Comparison of ENCODE assay signal across 16 mouse cellular contexts in the genomic region with DNA sequence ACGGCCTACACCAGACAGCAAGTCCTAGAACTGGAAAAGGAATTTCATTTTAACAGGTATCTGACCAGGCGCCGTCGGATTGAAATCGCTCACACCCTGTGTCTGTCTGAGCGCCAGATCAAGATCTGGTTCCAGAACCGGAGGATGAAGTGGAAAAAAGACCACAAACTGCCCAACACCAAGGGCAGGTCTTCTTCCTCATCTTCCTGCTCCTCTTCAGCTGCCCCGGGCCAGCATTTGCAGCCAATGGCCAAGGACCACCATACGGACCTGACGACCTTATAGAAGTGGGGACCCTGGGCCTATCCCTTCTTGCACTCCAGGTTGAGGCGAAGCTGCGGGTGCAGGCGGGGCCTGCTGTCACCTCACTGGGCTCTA. TPM values are rescaled to one million over a fixed set of nuclear protein-coding genes. Genes with fewer than 3 reads are reported as not detected.
DNase-seq lines count a peak whose midpoint lies in the region; ATAC-seq and TF ChIP-seq lines count a peak whose summit lies in the region.
"Had no signal": no experiment of that assay in that cellular context is flagged by ENCODE, and none has a peak within 500 bp of the region (broad histone marks: within the 10 kb centered on the region; RNA-seq: fewer than 3 reads in every experiment).

No protein-coding gene starts in this region.

- H3K36me3 ChIP-seq in kidney, adult 2 months (ENCODE audit: control insufficient read depth, insufficient read depth, low read length), result no peaks in the 10 kb centered on the region
- H3K36me3 ChIP-seq in embryonic facial prominence, embryonic 12.5 days, result no peaks in the 10 kb centered on the region
- H3K36me3 ChIP-seq in hindbrain, embryonic 14.5 days (replicated peaks; ENCODE audit: control insufficient read depth, insufficient read depth), result no peaks in the 10 kb centered on the region
- H3K36me3 ChIP-seq: heart, embryonic 10.5 days had no signal

- 0 out of 2 replicates have a peak overlapping the region, but pooled peaks have one; percentile 40 for H3K4me3 ChIP-seq in kidney, adult 2 months (ENCODE audit: insufficient read depth, low read depth, low read length)
- 0 out of 2 replicates have a peak overlapping the region, but pooled peaks have one; percentile 20 for H3K4me3 ChIP-seq in embryonic facial prominence, embryonic 12.5 days
- H3K4me3 ChIP-seq in hindbrain, embryonic 14.5 days (replicated peaks; ENCODE audit: low read length), result peak overlapping the region; percentile 42
- H3K4me3 ChIP-seq: forebrain, embryonic 13.5 days had no signal

- no peak for DNase-seq in kidney, adult 2 months
- no peak for DNase-seq in kidney, adult 9 months
- no peak for DNase-seq in hindbrain, embryonic 14.5 days (ENCODE audit: low spot score)
- peak; percentile 65 for DNase-seq in neural tube, embryonic 10.5 days (ENCODE audit: extremely low spot score, low spot score)
- no peak for DNase-seq in layer of hippocampus, postnatal 25 days (ENCODE audit: extremely low spot score in 1 of 2, low spot score in 1 of 2)
- no peak for DNase-seq in right cerebral cortex, postnatal 14 days
- DNase-seq in testis, postnatal 14 days (ENCODE audit: low spot score), result no peak
- DNase-seq: kidney, postnatal 10 days; liver had no signal

- TF ChIP-seq POLR2A in kidney, adult 2 months (IDR thresholded peaks at IDR 0.05; ENCODE audit: low read depth, low read length), result no peak

- peaks cover 13% of the 10 kb centered on the region; the same call in 1 of the 2 replicates for H3K4me1 ChIP-seq in kidney, adult 2 months (ENCODE audit: control insufficient read depth, insufficient read depth, low read length)
- H3K4me1 ChIP-seq in embryonic facial prominence, embryonic 12.5 days, result no peaks in the 10 kb centered on the region
- peaks cover 14% of the 10 kb centered on the region for H3K4me1 ChIP-seq in hindbrain, embryonic 14.5 days (replicated peaks; ENCODE audit: control insufficient read depth, insufficient read depth, low read length)

- H3K4me2 ChIP-seq in embryonic facial prominence, embryonic 12.5 days (replicated peaks), result no peak overlapping the region
- peak overlapping the region; percentile 82 for H3K4me2 ChIP-seq in hindbrain, embryonic 14.5 days (replicated peaks)
- H3K4me2 ChIP-seq: forebrain, embryonic 13.5 days; midbrain, embryonic 11.5 days had no signal

- no peaks in the 10 kb centered on the region for H3K27me3 ChIP-seq in kidney, adult 2 months (replicated peaks; ENCODE audit: control insufficient read depth, insufficient read depth, low read length)
- peaks cover 95% of the 10 kb centered on the region for H3K27me3 ChIP-seq in embryonic facial prominence, embryonic 12.5 days
- H3K27me3 ChIP-seq in hindbrain, embryonic 14.5 days (ENCODE audit: control insufficient read depth, insufficient read depth, low read length), result peaks cover 92% of the 10 kb centered on the region

- no peak overlapping the region for H3K27ac ChIP-seq in kidney, adult 2 months (ENCODE audit: insufficient read depth, low read depth, low read length)
- H3K27ac ChIP-seq in embryonic facial prominence, embryonic 12.5 days, result no peak overlapping the region
- peak overlapping the region; percentile 91 for H3K27ac ChIP-seq in hindbrain, embryonic 14.5 days
- H3K27ac ChIP-seq: forebrain, embryonic 13.5 days had no signal

- no peak for TF ChIP-seq CTCF in kidney, adult 2 months (conservative IDR thresholded peaks at IDR 0.05; ENCODE audit: insufficient read depth, insufficient read length, low read depth, low read length)

- ATAC-seq in embryonic facial prominence, embryonic 12.5 days (ENCODE audit: insufficient number of reproducible peaks, insufficient read depth, low FRiP score, low TSS enrichment), result no peak
- no peak for ATAC-seq in hindbrain, embryonic 14.5 days (ENCODE audit: low FRiP score)
- ATAC-seq: forebrain, embryonic 13.5 days; lung, postnatal 0 days had no signal

- H3K9me3 ChIP-seq in embryonic facial prominence, embryonic 12.5 days, result no peaks in the 10 kb centered on the region
- H3K9me3 ChIP-seq in hindbrain, embryonic 14.5 days (ENCODE audit: control insufficient read depth, low read length), result no peaks in the 10 kb centered on the region
- H3K9me3 ChIP-seq: forebrain, embryonic 13.5 days; heart, embryonic 10.5 days had no signal

- 70% methylated on average over 13 of the region's 13 CpGs for WGBS in kidney, adult 2 months
- 2% methylated on average over 13 of the region's 13 CpGs for WGBS in embryonic facial prominence, embryonic 12.5 days
- WGBS in hindbrain, embryonic 14.5 days, result 3% methylated on average over 13 of the region's 13 CpGs

- H3K9ac ChIP-seq in embryonic facial prominence, embryonic 12.5 days, result no peak overlapping the region
- H3K9ac ChIP-seq in hindbrain, embryonic 14.5 days, result peak overlapping the region; percentile 75
- H3K9ac ChIP-seq: forebrain, embryonic 13.5 days had no signal

RNA-seq across cellular contexts. Expression of gene Gm28230, which starts 1.8 kb away (rescaled TPM):
- polyA plus RNA-seq in kidney, adult 2 months (2012; rRNA removed), result 5.5 and 7.8 TPM in 2 replicates
- 0.13 TPM in 1 of 2 replicates, not detected in the other for polyA plus RNA-seq in embryonic facial prominence, embryonic 12.5 days (2016; fragmentation: Nextera tagmentation; extraction: Ambion mirVana)
- 0.82 and 1.3 TPM in 2 replicates for polyA plus RNA-seq in hindbrain, embryonic 14.5 days (2014; fragmentation: Nextera tagmentation; extraction: Ambion mirVana)
- not detected for total RNA-seq in layer of hippocampus, postnatal 25 days (2021)
- polyA plus RNA-seq: embryonic facial prominence, embryonic 11.5 days; forebrain, embryonic 13.5 days; lung, postnatal 0 days; midbrain, embryonic 11.5 days had no signal

RNA-seq across cellular contexts. Expression of gene Hoxd4, which starts 16.6 kb away (rescaled TPM):
- 20.3 and 31.4 TPM in 2 replicates for polyA plus RNA-seq in kidney, adult 2 months (2012; rRNA removed)
- polyA plus RNA-seq in embryonic facial prominence, embryonic 12.5 days (2016; fragmentation: Nextera tagmentation; extraction: Ambion mirVana), result 0.14 and 0.25 TPM in 2 replicates
- 3.1 and 4.3 TPM in 2 replicates for polyA plus RNA-seq in hindbrain, embryonic 14.5 days (2014; fragmentation: Nextera tagmentation; extraction: Ambion mirVana)
- total RNA-seq in layer of hippocampus, postnatal 25 days (2021), result not detected
- polyA plus RNA-seq: forebrain, embryonic 13.5 days; lung, postnatal 0 days; midbrain, embryonic 11.5 days had no signal

RNA-seq across cellular contexts. Expression of gene Hoxd3, which starts 16.6 kb away (rescaled TPM):
- 10.2 and 10.7 TPM in 2 replicates for polyA plus RNA-seq in kidney, adult 2 months (2012; rRNA removed)
- polyA plus RNA-seq in embryonic facial prominence, embryonic 12.5 days (2016; fragmentation: Nextera tagmentation; extraction: Ambion mirVana), result 1.5 and 2.4 TPM in 2 replicates
- 44.9 and 55.1 TPM in 2 replicates for polyA plus RNA-seq in hindbrain, embryonic 14.5 days (2014; fragmentation: Nextera tagmentation; extraction: Ambion mirVana)
- not detected for total RNA-seq in layer of hippocampus, postnatal 25 days (2021)
- polyA plus RNA-seq: forebrain, embryonic 13.5 days; lung, postnatal 0 days had no signal

RNA-seq across cellular contexts. Expression of gene Hoxd8, which starts 23.9 kb away (rescaled TPM):
- polyA plus RNA-seq in kidney, adult 2 months (2012; rRNA removed), result 45.8 and 46.2 TPM in 2 replicates
- 1.6 and 2.6 TPM in 2 replicates for polyA plus RNA-seq in embryonic facial prominence, embryonic 12.5 days (2016; fragmentation: Nextera tagmentation; extraction: Ambion mirVana)
- polyA plus RNA-seq in hindbrain, embryonic 14.5 days (2014; fragmentation: Nextera tagmentation; extraction: Ambion mirVana), result 2.1 and 3.3 TPM in 2 replicates
- total RNA-seq in layer of hippocampus, postnatal 25 days (2021), result not detected
- polyA plus RNA-seq: cerebellum, adult 2 months; forebrain, embryonic 13.5 days had no signal

RNA-seq across cellular contexts. Expression of gene Hoxd9, which starts 30.8 kb away (rescaled TPM):
- polyA plus RNA-seq in kidney, adult 2 months (2012; rRNA removed), result 23.9 and 26.0 TPM in 2 replicates
- polyA plus RNA-seq in embryonic facial prominence, embryonic 12.5 days (2016; fragmentation: Nextera tagmentation; extraction: Ambion mirVana), result 0.37 and 0.72 TPM in 2 replicates
- 0.09 TPM in 1 of 2 replicates, not detected in the other for polyA plus RNA-seq in hindbrain, embryonic 14.5 days (2014; fragmentation: Nextera tagmentation; extraction: Ambion mirVana)
- not detected for total RNA-seq in layer of hippocampus, postnatal 25 days (2021)
- polyA plus RNA-seq: cerebellum, adult 2 months; forebrain, embryonic 13.5 days; midbrain, embryonic 11.5 days had no signal
